Mouse (Mus musculus) spleen, postnatal 4 days (tissue): Measurements from ENCODE around the gene Snap23.
"Not testable (repeated sequence)": the region's sequence is repeated elsewhere in the genome, so short reads cannot be mapped to it uniquely, and the experiment has no call there.

Source experiments
- DNase-seq, 2 experiments: peaks; one replicate each; pipeline ENCODE4 v3.0.0; 2022; ENCODE audit warnings: low spot score in 2 of 2

Snap23 gene

DNA sequence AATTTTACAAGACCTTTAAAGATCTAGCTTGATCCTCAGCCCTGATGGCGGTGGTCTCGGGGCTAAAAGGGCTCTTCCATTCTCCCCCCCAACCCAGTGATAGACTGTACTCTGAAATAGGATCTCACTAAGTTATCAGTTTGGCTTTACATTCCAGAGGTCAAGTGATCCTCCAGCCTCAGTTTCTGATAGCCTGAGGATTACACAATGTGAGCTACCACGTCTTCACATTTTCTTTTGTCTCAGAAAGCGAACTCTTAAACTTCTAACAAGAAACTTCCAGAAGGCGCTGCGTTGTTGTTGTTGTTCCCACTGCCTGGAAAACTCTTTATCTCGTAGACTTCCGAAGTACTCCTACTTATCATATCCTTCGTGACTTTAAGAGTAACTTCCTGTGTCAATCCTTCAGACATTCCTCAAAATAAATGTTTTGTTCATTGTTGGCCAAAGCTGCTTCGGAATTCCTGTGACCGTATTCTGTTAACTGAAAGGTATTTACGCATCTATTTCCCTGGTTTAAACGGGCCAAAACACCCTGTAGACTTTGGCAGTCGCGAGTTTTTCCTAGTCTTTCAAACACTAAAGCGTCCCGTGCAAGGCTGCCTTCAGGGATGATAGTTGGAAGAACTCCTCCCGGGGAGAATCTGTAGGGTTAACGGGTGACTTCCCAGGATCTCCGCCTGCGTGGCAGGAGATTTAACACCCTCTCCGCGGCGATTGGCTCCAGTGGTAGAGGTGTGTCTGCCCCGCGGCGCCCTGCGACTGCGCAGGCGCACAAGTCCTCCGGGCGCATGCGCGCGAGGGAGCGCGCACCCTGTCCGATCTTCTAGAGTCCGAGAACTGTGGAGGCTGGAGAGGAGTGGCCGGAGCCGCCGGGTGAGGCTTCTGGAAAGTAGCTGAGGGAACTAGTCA, at the start of gene Snap23:
Snap23 (plus strand) TSS at position 786 of the 912 bp plus-strand sequence.
- peak; percentile 91 to 96 for DNase-seq

DNA sequence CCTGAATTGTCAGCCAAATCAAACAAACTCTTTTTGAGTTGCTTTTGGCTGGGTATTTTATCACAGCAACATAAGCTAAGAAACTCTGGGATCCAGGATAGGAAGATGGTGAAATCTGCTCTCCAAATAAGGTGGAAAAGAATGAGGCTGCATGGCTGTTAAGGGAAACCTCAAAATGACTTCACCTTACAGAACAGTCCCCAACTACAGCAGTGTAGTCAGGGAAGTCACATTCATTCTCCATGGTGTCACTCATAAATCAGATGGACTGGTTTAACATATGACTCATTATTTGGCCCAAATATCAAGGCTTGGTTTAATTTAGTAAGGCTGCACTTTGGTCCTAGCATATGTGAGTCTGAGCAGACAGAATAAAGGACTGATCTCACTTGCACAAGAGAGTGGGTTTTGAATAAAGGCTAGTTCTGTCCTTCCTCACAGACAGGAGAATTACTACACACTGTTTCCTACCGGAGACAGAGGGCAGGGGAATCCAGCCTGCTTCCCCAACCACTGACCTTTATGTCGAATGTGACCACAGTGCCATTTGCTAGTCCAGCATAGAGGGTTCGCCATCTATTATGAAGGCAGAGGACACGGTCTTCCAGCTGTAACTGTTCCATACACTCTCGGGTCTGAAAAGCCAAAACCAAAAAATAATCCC, 48.8 kb upstream of the Snap23 start:
- DNase-seq, result no peak

DNA sequence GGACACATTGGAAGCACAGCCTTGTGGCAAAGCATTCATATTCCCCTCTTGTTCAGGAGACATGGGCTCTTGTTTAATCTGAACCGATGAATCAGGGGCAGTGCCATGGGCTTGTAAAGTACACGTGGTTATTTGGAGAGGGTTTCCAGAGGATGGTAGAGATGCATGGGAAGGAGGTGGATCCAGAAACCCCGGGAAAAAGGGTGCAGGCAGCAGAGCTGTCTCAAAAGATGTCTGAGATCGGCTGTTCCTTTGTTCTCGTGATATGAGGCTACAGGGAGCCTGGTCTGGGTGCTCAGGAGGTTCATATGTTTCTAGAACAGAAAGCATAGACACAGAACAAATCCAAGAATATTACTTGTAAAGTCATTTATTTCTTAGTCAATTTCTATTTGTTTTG, 40.7 kb upstream of the Snap23 start:
- no peak for DNase-seq

DNA sequence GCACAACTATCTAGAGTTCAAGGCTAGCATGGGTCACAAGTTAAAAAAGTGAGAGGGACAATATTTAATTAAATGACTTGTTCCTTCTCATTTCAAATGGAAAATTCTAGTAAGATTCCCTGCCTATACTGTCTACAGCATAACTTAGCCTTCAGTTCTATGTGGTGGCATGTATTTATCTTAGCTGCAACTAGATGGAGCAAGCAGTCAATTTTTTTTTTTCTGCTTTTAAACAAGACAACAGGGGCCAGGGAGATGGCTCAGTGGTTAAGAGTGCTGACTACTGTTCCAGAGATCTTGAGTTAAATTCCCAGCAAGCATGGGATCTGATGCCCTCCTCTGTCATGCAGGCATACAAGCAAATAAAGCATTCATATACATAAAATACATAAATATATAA, 37.9 kb upstream of the Snap23 start:
- DNase-seq, result no peak

DNA sequence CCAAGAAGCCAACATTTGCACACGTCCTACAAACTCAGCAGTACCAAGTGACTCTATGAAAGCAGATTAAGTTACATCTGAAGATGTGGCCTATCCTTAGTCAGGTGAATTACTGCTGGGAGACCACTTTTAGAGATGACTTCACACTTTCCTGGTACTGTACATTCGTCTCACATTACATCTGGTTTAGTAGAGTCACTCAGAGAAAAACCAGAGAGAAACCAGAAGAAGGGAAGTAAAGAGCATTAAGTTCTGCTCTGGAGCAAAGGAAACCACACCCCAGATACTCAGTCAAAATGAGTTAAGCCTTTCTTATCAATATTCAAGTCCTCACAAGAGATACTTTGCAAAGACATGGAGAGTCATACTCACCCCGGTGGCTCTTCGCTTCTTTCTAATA, 36.2 kb upstream of the Snap23 start:
- no peak for DNase-seq

DNA sequence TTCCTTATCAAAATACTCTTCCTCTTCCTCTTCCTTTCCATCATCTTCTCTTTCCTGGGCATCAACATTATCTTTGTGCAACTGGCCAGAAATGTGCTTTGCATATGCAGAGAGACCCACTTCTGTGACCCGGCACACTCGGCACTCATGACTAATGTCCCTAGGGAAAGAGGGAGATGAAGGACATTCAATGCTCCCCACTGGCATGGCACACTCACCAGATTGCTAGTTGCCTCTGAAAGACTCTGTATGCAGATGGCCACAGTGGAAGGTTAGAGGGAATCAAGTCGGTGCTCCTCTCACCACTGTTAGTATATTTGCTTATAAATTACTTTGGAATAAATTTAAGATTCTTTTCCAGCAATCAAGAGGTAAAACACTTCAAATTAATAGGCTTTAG, 28.1 kb upstream of the Snap23 start:
- DNase-seq, result no peak

DNA sequence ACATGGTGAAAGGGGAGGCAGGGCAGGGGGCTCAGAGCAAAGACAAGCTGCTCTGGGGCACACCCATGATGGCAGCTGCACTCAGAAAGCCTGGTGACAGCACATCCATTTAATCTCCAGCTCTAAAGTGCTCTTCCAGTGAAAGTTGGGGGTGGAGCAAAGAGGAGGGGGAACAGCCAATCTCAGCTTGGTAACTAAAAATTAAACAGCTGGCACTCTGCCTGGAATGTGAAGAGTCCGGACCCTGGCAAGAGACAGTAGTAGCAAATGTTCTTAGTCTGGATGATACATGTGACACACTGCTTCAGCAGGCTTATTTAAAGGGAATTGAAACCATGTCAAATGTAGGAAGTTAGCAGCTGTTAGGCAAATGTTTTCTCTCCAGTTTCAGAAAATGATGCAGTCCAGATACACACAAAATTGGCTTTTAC, 27.7 kb upstream of the Snap23 start:
- DNase-seq, result peak in 1 of 2 experiments; percentile 30

DNA sequence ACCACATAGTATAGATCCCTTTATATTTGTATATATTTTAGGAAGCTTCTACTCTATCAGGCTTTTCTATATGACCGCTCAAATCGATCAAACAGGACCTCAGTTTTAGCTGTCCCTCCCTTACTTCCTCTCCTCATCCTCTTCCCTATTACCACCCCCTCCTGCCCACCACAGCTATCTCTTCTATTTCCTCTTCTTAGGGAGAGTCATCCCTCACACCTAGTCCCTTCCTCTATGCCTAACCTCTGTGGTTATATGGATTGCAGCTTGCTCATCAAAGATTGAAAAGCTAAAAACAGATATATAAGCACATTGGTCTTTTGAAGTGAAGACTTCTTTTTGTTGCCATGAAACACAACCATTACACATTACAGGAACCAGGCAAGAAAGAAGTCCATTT, 22.7 kb upstream of the Snap23 start:
- no peak for DNase-seq

DNA sequence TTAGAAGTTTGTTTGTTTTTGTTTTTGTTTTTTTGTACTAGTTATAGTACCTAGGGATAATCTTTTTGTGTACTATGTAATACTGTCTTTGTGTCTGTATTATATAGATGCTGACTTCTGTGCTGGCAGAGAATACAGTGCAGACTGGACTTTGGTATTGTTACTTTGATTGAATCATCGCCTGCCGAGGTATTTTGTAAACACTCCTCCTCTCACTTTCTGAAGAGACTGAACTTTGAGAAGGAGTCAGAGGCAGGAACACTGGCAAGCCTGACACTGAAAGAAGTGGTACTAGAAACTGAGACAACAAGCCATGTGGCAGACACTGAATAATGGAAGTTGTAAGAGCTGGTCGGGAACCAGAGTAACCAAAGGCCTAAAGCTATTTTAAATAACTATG, 10.6 kb upstream of the Snap23 start:
- DNase-seq, result no peak

DNA sequence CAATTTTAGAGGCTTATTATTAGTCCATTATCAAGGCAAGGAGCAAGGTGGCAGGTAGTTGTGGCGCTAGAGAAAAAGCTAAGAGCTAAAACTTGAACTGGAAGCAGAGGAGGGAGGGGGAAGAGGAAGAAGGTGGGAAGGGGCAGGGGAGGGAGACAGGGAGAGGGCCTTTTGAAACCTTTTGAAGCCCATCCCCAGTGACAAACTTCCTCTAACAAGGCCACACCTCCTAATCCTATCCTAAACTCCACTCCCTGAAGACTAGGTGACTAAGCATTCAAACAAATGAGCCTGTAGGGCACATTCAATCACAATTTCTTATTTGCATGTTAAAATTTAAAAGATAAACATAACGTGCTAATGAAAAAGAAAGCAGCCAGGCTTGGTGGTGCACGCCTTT, 8.7 kb upstream of the Snap23 start:
- DNase-seq, result no peak

DNA sequence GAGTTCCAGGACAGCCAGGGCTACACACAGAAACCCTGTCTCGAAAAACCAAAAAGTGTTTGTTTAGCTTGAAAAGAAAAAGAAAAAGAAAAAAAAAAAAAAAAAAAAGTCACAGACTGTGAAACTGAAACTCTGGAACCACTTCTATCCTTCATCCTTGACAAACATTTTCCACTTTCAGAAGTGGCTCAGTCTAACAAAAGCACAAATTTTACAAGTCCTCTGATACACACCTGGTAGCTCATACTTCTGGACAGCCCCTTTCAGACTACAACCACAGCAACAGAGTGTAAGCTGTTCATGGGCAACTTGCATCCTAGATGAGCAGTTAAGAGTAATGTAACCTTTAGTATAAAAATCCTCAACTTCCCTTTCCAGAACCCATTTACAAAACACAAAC, 5.9 kb upstream of the Snap23 start:
- DNase-seq, result no peak

DNA sequence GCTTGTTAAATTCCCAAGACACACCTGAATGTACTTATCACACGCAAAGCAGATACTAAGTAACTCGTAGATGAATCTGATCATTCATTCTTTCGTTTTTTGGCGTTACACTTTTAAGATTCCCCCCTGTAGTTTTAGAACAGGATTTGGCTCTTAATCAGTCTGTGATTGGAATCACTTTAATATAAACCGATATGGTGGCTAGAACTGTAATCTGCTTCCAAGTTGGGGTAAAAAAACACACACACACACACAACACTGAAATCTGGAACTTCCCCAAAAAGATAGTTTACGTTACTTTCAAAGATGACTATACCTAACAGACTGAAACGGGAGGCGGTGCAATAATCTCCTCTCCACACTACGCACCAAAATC, 4.6 kb upstream of the Snap23 start:
- DNase-seq, result no peak

DNA sequence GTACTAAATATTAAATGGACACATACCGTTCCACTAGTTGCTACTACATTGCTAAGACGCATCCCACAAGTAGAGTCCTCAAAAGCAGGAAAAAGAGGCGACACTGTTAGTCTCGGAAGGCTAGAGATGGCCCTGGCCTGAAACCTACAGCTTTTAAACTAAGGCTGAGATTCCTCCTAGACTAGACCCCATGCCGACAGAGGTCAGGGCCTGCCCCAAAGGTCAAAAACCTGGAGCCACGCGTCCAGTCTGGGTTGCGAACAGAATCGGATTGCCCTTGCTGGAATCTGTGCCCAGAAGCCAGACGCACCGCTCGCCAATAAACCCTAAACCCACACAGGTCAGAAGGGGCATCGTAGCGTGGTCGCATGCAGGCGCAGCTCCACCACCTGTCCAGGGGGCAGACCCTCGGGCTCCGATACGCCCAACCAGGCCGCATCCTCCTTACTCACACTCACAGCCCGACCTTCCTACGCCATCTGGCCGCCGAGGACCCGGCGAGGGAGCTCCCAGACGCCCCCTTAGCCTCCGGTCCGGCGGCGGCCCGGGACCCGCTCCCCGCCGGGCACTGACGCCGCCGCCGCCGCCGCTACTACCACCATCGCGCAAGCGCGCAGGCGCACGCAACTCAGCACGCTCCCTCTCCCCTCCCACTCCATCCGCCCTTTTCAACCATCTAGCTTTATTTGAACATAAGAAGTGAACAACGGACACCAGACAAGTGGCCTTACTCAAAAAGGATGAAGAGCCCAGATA, 4.1 kb upstream of the Snap23 start, which contains the start of gene Zfp106:
Zfp106 (minus strand) TSS at position 609 of the 756 bp plus-strand sequence.
- peak; percentile 83 to 92 for DNase-seq

DNA sequence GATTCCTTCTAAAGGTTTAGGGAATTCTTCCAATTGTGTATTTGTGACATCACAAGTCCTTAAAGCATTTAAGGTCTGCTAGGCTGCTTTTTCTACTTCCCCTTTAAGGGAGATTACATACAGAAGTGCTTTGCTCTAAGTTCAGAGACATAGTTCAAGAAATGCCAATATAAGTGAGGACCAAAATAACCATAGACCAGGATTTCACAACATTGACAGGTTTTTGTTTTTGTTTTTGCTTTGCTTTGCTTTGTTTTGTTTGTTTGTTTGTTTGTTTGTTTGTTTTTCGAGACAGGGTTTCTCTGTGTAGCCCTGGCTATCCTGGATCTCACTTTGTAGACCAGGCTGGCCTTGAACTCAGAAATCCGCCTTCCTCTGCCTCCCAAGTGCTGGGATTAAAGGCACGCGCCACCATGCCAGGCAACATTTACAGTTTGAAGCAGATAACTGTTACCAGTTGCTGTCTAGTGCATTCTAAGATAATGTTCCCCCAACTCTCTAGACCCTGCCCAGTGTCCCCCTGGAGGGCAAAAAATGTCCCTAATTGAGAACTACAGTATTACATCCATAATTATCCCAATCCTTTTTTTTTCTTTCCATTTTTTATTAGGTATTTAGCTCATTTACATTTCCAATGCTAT, 2.8 kb upstream of the Snap23 start:
- not testable (repeated sequence) for DNase-seq

DNA sequence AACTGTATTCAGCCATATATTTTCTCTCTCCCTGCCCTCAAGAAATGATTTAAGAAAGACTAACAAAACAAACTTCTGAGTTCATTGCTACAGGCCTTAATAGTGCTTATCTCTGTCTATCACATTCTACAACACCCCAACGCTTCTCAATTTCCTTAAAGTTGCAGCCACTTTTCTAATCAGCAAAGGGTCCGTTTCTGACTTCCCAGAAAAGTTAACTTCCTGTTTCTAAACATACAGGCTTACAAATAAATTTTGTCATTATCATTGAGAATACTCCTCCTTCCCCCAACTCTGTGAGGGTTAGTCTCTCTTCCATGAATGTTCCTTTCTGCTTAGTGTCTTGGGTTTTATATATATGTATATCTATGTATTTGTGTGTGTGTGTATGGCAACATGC, 2.1 kb upstream of the Snap23 start:
- DNase-seq, result no peak

DNA sequence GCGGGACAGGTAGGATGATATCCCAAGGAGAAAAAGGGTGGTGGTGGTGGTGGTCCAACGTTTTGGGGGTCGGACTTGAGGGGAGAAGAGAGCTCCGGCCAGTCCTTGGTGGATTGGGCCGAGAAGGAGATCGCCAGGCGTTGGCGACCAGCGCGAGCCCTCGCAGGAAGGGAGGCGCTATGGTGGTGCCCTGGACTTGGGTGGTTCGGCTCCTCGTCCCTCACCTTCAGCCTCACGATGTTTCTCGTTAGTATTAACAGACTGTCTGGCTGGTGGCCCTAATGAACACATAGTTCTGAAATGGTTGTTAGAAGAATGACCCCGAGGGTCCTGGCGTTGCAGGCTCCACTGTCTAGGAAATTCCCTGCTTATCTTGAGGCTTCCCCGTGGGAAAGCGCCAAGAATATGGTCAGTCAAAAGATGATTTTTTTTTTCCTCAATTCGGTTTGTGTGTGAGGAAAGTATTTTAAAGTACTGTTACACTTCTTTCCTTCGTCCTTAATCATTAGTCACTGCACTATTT, 388 bp downstream of the Snap23 start:
- no peak for DNase-seq

DNA sequence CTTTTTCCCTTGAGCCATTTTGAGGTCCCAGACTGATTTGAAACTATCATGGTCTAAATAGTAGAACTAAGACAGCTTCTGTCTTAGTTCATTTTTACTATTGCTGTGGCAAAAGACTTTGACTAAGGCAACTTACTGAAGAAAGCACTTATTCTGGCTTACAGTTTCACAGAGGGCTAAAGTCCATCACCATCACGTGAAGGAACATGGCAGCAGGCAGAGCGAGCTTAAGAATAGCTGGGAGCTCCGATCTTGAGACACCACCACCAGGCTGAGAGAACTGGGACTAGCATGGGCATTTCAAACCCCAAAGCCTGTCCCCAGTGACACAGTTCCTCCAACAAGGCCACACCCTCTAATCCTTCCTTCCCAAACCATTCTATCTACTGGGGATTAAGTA, 3.6 kb downstream of the Snap23 start:
- no peak for DNase-seq

DNA sequence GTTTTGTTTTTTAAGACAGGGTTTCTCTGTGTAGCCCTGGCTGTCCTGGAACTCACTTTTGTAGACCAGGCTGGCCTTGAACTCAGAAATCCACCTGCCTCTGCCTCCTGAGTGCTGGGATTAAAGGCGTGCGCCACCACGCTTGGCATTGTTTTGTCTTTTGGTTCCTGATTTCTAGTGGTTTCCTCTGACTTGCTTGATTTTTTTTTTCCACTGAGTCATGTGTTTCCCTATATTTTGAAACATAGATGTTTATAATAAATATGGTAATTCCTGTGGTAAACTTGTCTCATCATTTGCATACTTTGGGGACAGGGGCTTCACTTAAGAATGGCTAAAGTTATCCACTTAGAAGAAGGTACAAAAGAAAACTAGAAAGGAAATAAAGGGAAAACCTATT, 4.7 kb downstream of the Snap23 start:
- not testable (repeated sequence) for DNase-seq

DNA sequence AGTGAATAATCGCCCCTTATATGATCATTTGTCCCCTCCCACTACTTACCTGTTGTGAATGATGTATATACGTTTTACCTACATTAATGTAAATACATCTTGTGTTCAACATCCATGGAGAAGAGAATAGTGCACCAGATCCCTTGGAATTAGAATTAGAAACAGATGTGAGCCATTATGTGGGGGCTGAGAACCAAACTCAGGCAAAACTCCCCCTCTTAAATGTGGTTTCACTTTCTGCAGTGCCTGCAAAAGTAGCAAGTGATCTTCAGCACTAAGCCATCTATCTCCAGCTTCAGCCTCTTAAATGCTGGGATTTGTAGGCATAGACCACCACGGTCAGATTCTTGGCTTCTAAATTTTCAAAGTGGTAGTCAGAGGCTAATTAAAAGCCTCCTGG, 7.7 kb downstream of the Snap23 start:
- no peak for DNase-seq

DNA sequence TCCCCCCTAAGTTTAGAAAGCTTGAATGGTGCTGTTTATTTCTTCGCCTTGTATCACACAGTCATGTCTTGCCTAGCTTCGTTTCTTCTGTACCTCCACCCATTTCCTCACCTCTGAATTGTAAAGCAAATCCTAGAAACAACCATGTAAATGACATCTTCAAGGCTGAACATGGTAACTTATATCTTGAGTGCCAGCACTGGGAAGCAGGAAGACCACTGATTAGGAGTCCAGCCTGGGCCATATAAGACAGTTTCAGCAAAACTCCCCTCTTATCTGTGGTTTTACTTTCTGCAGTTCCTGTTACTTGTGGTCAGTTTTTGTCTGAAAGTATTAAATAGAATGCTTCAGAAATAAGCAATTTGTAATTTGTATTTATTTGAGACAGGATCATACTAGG, 8.5 kb downstream of the Snap23 start:
- no peak for DNase-seq

DNA sequence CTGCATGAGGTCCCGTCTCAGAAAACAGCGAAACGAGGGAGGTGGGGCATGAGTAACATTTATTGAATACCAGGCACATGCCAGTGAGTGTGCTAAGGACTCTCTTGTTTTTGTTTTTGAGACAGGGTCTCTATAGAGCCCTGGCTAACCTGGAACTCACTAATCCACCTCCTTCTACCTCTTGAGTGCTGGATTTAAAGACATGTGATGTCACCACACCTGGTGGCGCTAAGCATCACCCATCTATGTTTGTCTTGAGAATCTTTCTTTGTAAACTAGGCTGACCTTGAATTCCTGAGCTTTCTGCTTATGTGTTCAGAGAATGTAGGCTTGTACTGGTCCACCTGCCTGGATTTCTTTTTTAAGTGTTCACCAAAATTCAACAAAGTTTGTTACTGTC, 10.3 kb downstream of the Snap23 start:
- no peak for DNase-seq

DNA sequence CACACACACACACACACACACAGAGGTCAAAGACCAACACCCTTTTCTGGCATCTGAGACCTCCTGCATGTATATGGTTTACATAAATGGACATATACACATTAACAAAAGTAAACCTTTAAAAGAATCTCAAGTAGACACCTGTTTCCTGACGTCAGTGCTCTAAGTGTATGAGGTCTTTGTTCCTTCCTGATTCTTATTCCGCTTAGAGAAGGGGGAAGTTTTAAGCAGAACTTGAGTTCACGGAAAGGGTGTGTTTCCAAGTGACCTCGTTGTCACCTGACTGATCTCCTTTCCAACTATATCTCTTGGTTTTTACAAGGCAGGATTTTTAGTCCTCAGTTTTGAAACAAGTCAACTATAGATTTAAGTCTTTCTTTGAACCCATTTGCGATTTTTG, 10.8 kb downstream of the Snap23 start:
- no peak for DNase-seq
